Mouse (Mus musculus) CH12.LX (cell line): ENCODE data around the gene Vps37b. TPM values are rescaled to one million over a fixed set of nuclear protein-coding genes. Genes with fewer than 3 reads are reported as not detected.

Experiments used
- DNase-seq: peaks from one replicate; pipeline ENCODE4 v3.0.0-alpha.2; 2013; ENCODE audit errors: extremely low read depth
- H3K27ac ChIP-seq: 2 replicates; pipeline ENCODE4 v1.5.1; 2012; ENCODE audit warnings: low read depth, mild to moderate bottlenecking, control low read depth, moderate library complexity; ENCODE audit not compliant: insufficient read depth
- H3K27me3 ChIP-seq: replicated peaks from 2 replicates; pipeline ENCODE3; 2012; ENCODE audit warnings: inconsistent platforms
- H3K36me3 ChIP-seq, 2 experiments: replicated peaks in 1 of 2; 2 replicates each; pipeline versions ENCODE3 to v1.6.1; 2012; ENCODE audit warnings: inconsistent platforms in 1 of 2, low read length in 1 of 2, mild to moderate bottlenecking in 1 of 2, mixed read lengths in 1 of 2, moderate library complexity in 1 of 2; ENCODE audit not compliant: control insufficient read depth in 1 of 2, insufficient read depth in 1 of 2
- H3K4me1 ChIP-seq, 2 experiments: 2 replicates each; pipeline ENCODE4 v1.6.1; 2012; ENCODE audit warnings: inconsistent platforms in 1 of 2, moderate library complexity in 1 of 2; ENCODE audit not compliant: insufficient read depth in 2 of 2, control insufficient read depth in 1 of 2
- H3K4me2 ChIP-seq: 2 replicates; pipeline ENCODE4 v1.6.1; 2012; ENCODE audit warnings: low read depth, mild to moderate bottlenecking, control low read depth; ENCODE audit not compliant: poor library complexity, insufficient read depth, severe bottlenecking
- H3K4me3 ChIP-seq, 3 experiments: fragments of 150-350 bp in 1 of 3; sonication (generic) in 1 of 3; replicated peaks in 1 of 3; 2 replicates each; pipeline versions ENCODE3 to v1.5.1; 2011 to 2012; ENCODE audit warnings: low read depth in 2 of 3, low read length in 2 of 3, mild to moderate bottlenecking in 2 of 3, moderate library complexity in 2 of 3, control low read depth in 1 of 3, improper control_type of control experiment in 1 of 3, inconsistent platforms in 1 of 3, mixed read lengths in 1 of 3; ENCODE audit not compliant: poor library complexity in 1 of 3
- H3K79me2 ChIP-seq: replicated peaks from 2 replicates; pipeline ENCODE4 v1.6.1; 2012; ENCODE audit warnings: mild to moderate bottlenecking, moderate library complexity; ENCODE audit not compliant: control insufficient read depth, poor library complexity, insufficient read depth, severe bottlenecking; ENCODE audit errors: extremely low read depth
- H3K9ac ChIP-seq: 2 replicates; pipeline ENCODE4 v1.6.1; 2012; ENCODE audit warnings: low read depth, mild to moderate bottlenecking, control low read depth, moderate library complexity; ENCODE audit not compliant: insufficient read depth
- H3K9me3 ChIP-seq: replicated peaks from 2 replicates; pipeline ENCODE3; 2012; ENCODE audit warnings: low read length, inconsistent platforms, mixed read lengths
- BHLHE40 ChIP-seq: IDR thresholded peaks from 2 replicates; pipeline ENCODE4 v1.6.1; 2011; ENCODE audit warnings: mild to moderate bottlenecking, low read depth, low read length, improper control_type of control experiment
- CHD2 ChIP-seq: IDR thresholded peaks from 2 replicates; pipeline ENCODE4 v1.6.1; 2011; ENCODE audit warnings: low read length, improper control_type of control experiment
- CTCF ChIP-seq, 2 experiments: IDR thresholded peaks in 1 of 2; conservative IDR thresholded peaks in 1 of 2; 2 replicates each; pipeline ENCODE4 v1.5.1; 2011 to 2012; ENCODE audit warnings: low read depth in 2 of 2, low read length in 2 of 2, improper control_type of control experiment in 1 of 2, inconsistent platforms in 1 of 2, mild to moderate bottlenecking in 1 of 2, moderate library complexity in 1 of 2
- E2F4 ChIP-seq: IDR thresholded peaks from 2 replicates; pipeline ENCODE4 v1.6.1; 2011; ENCODE audit warnings: low read depth, low read length, improper control_type of control experiment; ENCODE audit not compliant: insufficient replicate concordance
- HCFC1 ChIP-seq: IDR thresholded peaks from 2 replicates; pipeline ENCODE4 v1.6.1; 2012; ENCODE audit warnings: low read depth, mild to moderate bottlenecking, inconsistent platforms, low read length, improper control_type of control experiment
- IRF4 ChIP-seq: IDR thresholded peaks from 2 replicates; pipeline ENCODE4 v1.6.1; 2014; ENCODE audit warnings: low read depth, mild to moderate bottlenecking, inconsistent platforms, low read length, improper control_type of control experiment
- JUN ChIP-seq: IDR thresholded peaks from 2 replicates; pipeline ENCODE4 v1.6.1; 2011; ENCODE audit warnings: low read depth, mild to moderate bottlenecking, low read length, improper control_type of control experiment, moderate library complexity; ENCODE audit not compliant: insufficient read depth
- MAFK ChIP-seq: IDR thresholded peaks from 2 replicates; pipeline ENCODE4 v1.6.1; 2011; ENCODE audit warnings: low read length, improper control_type of control experiment; ENCODE audit not compliant: insufficient replicate concordance
- MAX ChIP-seq: IDR thresholded peaks from 2 replicates; pipeline ENCODE4 v1.6.1; 2011; ENCODE audit warnings: low read length, improper control_type of control experiment
- NELFE ChIP-seq: IDR thresholded peaks from 2 replicates; pipeline ENCODE4 v1.6.1; 2011; ENCODE audit warnings: low read depth, low read length, improper control_type of control experiment
- POLR2A ChIP-seq: IDR thresholded peaks from 2 replicates; pipeline ENCODE4 v1.6.1; 2011; ENCODE audit warnings: low read depth, mild to moderate bottlenecking, improper control_type of control experiment, low read length
- POLR2AphosphoS2 ChIP-seq: IDR thresholded peaks from 2 replicates; pipeline ENCODE4 v1.6.1; 2011; ENCODE audit warnings: low read depth, low read length, improper control_type of control experiment
- RAD21 ChIP-seq: IDR thresholded peaks from 2 replicates; pipeline ENCODE4 v1.6.1; 2011; ENCODE audit warnings: low read depth, mild to moderate bottlenecking, low read length, improper control_type of control experiment, moderate library complexity
- SIN3A ChIP-seq: IDR thresholded peaks from 2 replicates; pipeline ENCODE4 v1.6.1; 2012; ENCODE audit warnings: low read length, improper control_type of control experiment, inconsistent platforms
- SMC3 ChIP-seq: IDR thresholded peaks from 2 replicates; pipeline ENCODE4 v1.6.1; 2011; ENCODE audit warnings: low read depth, low read length, improper control_type of control experiment
- TBP ChIP-seq: conservative IDR thresholded peaks from 2 replicates; pipeline ENCODE4 v1.6.1; 2011; ENCODE audit warnings: low read depth, low read length, improper control_type of control experiment
- TCF12 ChIP-seq: IDR thresholded peaks from 2 replicates; pipeline ENCODE4 v1.6.1; 2014; ENCODE audit warnings: low read depth, mild to moderate bottlenecking, inconsistent platforms, low read length, improper control_type of control experiment
- USF2 ChIP-seq: conservative IDR thresholded peaks from 2 replicates; pipeline ENCODE4 v1.6.1; 2011; ENCODE audit warnings: low read depth, low read length, improper control_type of control experiment
- ZC3H11A ChIP-seq: IDR thresholded peaks from 2 replicates; pipeline ENCODE4 v1.6.1; 2012; ENCODE audit warnings: low read depth, mild to moderate bottlenecking, inconsistent platforms, low read length, improper control_type of control experiment
- dilution Hi-C: fragments of 300-500 bp; cut with MboI; formaldehyde crosslinking; loops from 2 replicates; pipeline ENCODE4 v1.14.3; 2020; ENCODE audit warnings: low sequenced_read_pairs; ENCODE audit not compliant: extremely low pct_unique_long_range_greater_than_20kb, extremely low pct_ligation_motif_present
- in situ Hi-C: fragments of 300-500 bp; cut with MboI; formaldehyde crosslinking; loops from 3 replicates; pipeline ENCODE4 v1.14.3; 2019; ENCODE audit warnings: low sequenced_read_pairs, low pct_ligation_motif_present, low pct_unique_long_range_greater_than_20kb, mixed read lengths
- polyA plus RNA-seq: library from polyadenylated mRNA; unstranded; fragments of >175 nt; gene quantifications from 2 replicates; pipeline ENCODE4 v1.2.1, GENCODE M21; 2012; ENCODE audit warnings: low read depth; ENCODE audit not compliant: insufficient read length
- total RNA-seq, 2 experiments: library from RNA; depleted of rRNA; stranded (reverse); fragments of 300-350 nt in 1 of 2; fragments of >200 nt in 1 of 2; gene quantifications; 2 replicates each; pipeline ENCODE4 v1.2.3; 2012 to 2014

The Vps37b gene
- total and polyA plus RNA-seq, 3 experiments: 8.7 to 23.5 (median 10.2) TPM

- no peak overlapping the region for H3K4me3 ChIP-seq
- H3K36me3 ChIP-seq: no peaks in the 10 kb centered on the region
- peaks cover 1% of the 10 kb centered on the region; the same call in 1 of the 2 replicates for H3K79me2 ChIP-seq
- DNase-seq: no peak
- no peak for TF ChIP-seq RAD21
- no peak for TF ChIP-seq POLR2A
- TF ChIP-seq MAX: no peak
- TF ChIP-seq IRF4: no peak
- no peak for TF ChIP-seq POLR2AphosphoS2
- no peak for TF ChIP-seq HCFC1
- TF ChIP-seq NELFE: no peak
- TF ChIP-seq BHLHE40: no peak
- TF ChIP-seq MAFK: no peak
- TF ChIP-seq CTCF (conservative IDR thresholded peaks at IDR 0.05 in 1 of 2, IDR thresholded peaks at IDR 0.05 in 1 of 2; ENCODE audit: low read depth in 2 of 2, low read length in 2 of 2): no peak
- TF ChIP-seq JUN: no peak
- TF ChIP-seq TBP: no peak
- no peak for TF ChIP-seq E2F4
- TF ChIP-seq SIN3A: no peak
- in situ Hi-C loops: no loop called here
- no peak overlapping the region for H3K4me2 ChIP-seq
- dilution Hi-C loops: no loop called here
- no peaks in the 10 kb centered on the region for H3K9me3 ChIP-seq
- peaks cover 15 to 41% of the 10 kb centered on the region in 2 experiments for H3K4me1 ChIP-seq
- no peak overlapping the region for H3K9ac ChIP-seq
- peaks cover 2% of the 10 kb centered on the region for H3K27me3 ChIP-seq
- H3K27ac ChIP-seq: no peak overlapping the region
Measured at GRCm38 (mm10) chr5:124036341-124036740, 4.3 kb upstream of the Vps37b start.

DNA sequence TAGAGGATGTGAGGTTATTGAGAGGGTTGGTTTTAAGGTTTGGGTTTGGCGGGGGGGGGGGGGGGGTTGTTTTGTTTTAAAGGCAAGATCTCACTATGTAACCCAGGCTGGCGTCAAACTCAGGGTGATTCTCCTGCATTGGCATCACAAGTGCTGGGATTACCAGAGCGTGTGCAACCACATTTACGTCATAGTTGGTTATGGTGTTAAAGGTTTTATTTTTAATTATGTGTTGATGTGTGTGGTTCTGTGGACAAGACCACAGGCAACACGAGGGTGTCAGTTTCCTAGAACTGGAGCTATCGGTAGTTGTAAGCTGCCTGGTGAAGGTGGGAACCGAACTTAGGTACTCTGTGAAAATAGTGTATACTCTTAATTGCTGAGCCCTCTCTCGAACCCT, 3.7 kb upstream of the Vps37b start:
- dilution Hi-C loops (no loop called here), in situ Hi-C loops (no loop called here)
- H3K9me3 ChIP-seq: no peaks in the 10 kb centered on the region
- H3K4me3 ChIP-seq: no peak overlapping the region
- H3K4me1 ChIP-seq: peaks cover 15 to 46% of the 10 kb centered on the region in 2 experiments
- H3K4me2 ChIP-seq: no peak overlapping the region
- H3K27me3 ChIP-seq: peaks cover 2% of the 10 kb centered on the region
- no peak for TF ChIP-seq USF2
- no peak for TF ChIP-seq CHD2
- TF ChIP-seq SMC3: no peak
- no peak for TF ChIP-seq ZC3H11A
- TF ChIP-seq TCF12: no peak
- TF ChIP-seq BHLHE40: no peak
- no peak for TF ChIP-seq SIN3A
- DNase-seq: no peak
- no peak overlapping the region for H3K27ac ChIP-seq
- H3K9ac ChIP-seq: no peak overlapping the region
- peaks cover 7% of the 10 kb centered on the region for H3K79me2 ChIP-seq
- no peaks in the 10 kb centered on the region for H3K36me3 ChIP-seq
